Mouse (Mus musculus) intestine, postnatal 0 days (tissue): ENCODE results near the gene Fscn2. TPM values are rescaled to one million over a fixed set of nuclear protein-coding genes. Genes with fewer than 3 reads are reported as not detected.

Experiments used
- ATAC-seq: fragments of 200-750 bp; cut with Nextera tagmentation; 2 replicates; pipeline ENCODE4 v1.8.0; 2017; ENCODE audit warnings: mild to moderate bottlenecking, moderate TSS enrichment, moderate library complexity
- H3K27ac ChIP-seq: fragments of 300-500 bp; sonication (generic); 2 replicates; pipeline ENCODE4 v1.5.1; 2014; ENCODE audit warnings: mild to moderate bottlenecking, low read depth, low read length, moderate library complexity
- H3K27me3 ChIP-seq: fragments of 300-500 bp; sonication (generic); replicated peaks from 2 replicates; pipeline ENCODE4 v1.6.1; 2014; ENCODE audit warnings: low read length, mixed read lengths; ENCODE audit not compliant: control insufficient read depth, insufficient read depth
- H3K36me3 ChIP-seq: fragments of 300-500 bp; sonication (generic); 2 replicates; pipeline ENCODE4 v1.6.1; 2014; ENCODE audit warnings: mild to moderate bottlenecking, moderate library complexity; ENCODE audit not compliant: control insufficient read depth, insufficient read depth
- H3K4me1 ChIP-seq: fragments of 300-500 bp; sonication (generic); replicated peaks from 2 replicates; pipeline ENCODE4 v1.6.1; 2014; ENCODE audit warnings: antibody characterized with exemption, low read length, mixed read lengths; ENCODE audit not compliant: control insufficient read depth, insufficient read depth
- H3K4me2 ChIP-seq: fragments of 300-500 bp; sonication (generic); replicated peaks from 2 replicates; pipeline ENCODE4 v1.6.1; 2014; ENCODE audit warnings: low read depth, mild to moderate bottlenecking, moderate library complexity
- H3K4me3 ChIP-seq: fragments of 300-500 bp; sonication (generic); 2 replicates; pipeline ENCODE4 v1.5.1; 2014; ENCODE audit warnings: low read depth, low read length
- H3K9ac ChIP-seq: fragments of 300-500 bp; sonication (generic); 2 replicates; pipeline ENCODE4 v1.6.1; 2014; ENCODE audit warnings: mild to moderate bottlenecking, low read depth, low read length
- H3K9me3 ChIP-seq: fragments of 300-500 bp; sonication (generic); 2 replicates; pipeline ENCODE4 v1.6.1; 2016; ENCODE audit warnings: mixed run types; ENCODE audit not compliant: control insufficient read depth
- CTCF ChIP-seq: sonication (generic); IDR thresholded peaks from 2 replicates; pipeline ENCODE4 v1.5.1; 2016; ENCODE audit warnings: low read depth, mild to moderate bottlenecking, control low read depth, antibody characterized with exemption, moderate library complexity
- WGBS: fragments of 180-500 bp; shearing (Covaris S2); extraction: QIAGEN DNeasy Blood & Tissue Kit; methylation state at CpG from one replicate; pipeline ENCODE4 v1.1.7; 2014; 5-methylcytosine and 5-hydroxymethylcytosine counted together
- polyA plus RNA-seq: library from polyadenylated mRNA; unstranded; fragments of >200 nt; fragmentation: Nextera tagmentation; extraction: Ambion mirVana; gene quantifications from 2 replicates; pipeline ENCODE4 v1.2.1, GENCODE M21; 2015

Gene Fscn2
- polyA plus RNA-seq, 1 experiment from 2014 or later, result 0.16 TPM

GRCm38 (mm10) chr11:120352571-120353290, 8.6 kb upstream of the Fscn2 start:
- Histone ChIP-seq H3K27ac (peak overlapping the region; percentile 69), H3K4me1 (no peaks in the 10 kb centered on the region; the same call in 1 of the 2 replicates), H3K4me3 (no peak overlapping the region), H3K4me2 (no peak overlapping the region), H3K9ac (no peak overlapping the region; the same call in 1 of the 2 replicates), H3K9me3 (no peaks in the 10 kb centered on the region), H3K27me3 (no peaks in the 10 kb centered on the region), H3K36me3 (no peaks in the 10 kb centered on the region)
- no peak for ATAC-seq
- TF ChIP-seq CTCF, result no peak
- 57% methylated on average over 13 of the region's 13 CpGs for WGBS

GRCm38 (mm10) chr11:120353500-120354303, 7.6 kb upstream of the Fscn2 start:
- Histone ChIP-seq H3K27me3 (no peaks in the 10 kb centered on the region), H3K27ac (peak overlapping the region; percentile 74), H3K4me3 (no peak overlapping the region), H3K4me1 (no peaks in the 10 kb centered on the region; the same call in 1 of the 2 replicates), H3K36me3 (no peaks in the 10 kb centered on the region), H3K4me2 (peak overlapping the region; percentile 55), H3K9ac (no peak overlapping the region), H3K9me3 (no peaks in the 10 kb centered on the region)
- WGBS, result 16% methylated on average over 26 of the region's 26 CpGs
- ATAC-seq, result peak; percentile 75
- TF ChIP-seq CTCF, result peak; percentile 96

GRCm38 (mm10) chr11:120354304-120355276, 6.7 kb upstream of the Fscn2 start:
- Histone ChIP-seq H3K27me3 (no peaks in the 10 kb centered on the region), H3K4me1 (no peaks in the 10 kb centered on the region; the same call in 1 of the 2 replicates), H3K9me3 (no peaks in the 10 kb centered on the region), H3K4me2 (peak overlapping the region; percentile 55), H3K27ac (peak overlapping the region; percentile 74; the same call in 1 of the 2 replicates), H3K4me3 (no peak overlapping the region), H3K36me3 (no peaks in the 10 kb centered on the region), H3K9ac (no peak overlapping the region)
- no peak for ATAC-seq
- TF ChIP-seq CTCF, result no peak
- WGBS, result 80% methylated on average over 17 of the region's 17 CpGs

- Histone ChIP-seq H3K4me1 (no peaks in the 10 kb centered on the region; the same call in 1 of the 2 replicates), H3K27me3 (no peaks in the 10 kb centered on the region), H3K27ac (no peak overlapping the region), H3K4me3 (no peak overlapping the region), H3K36me3 (no peaks in the 10 kb centered on the region), H3K4me2 (no peak overlapping the region), H3K9me3 (no peaks in the 10 kb centered on the region), H3K9ac (no peak overlapping the region)
- ATAC-seq, result no peak
- no peak for TF ChIP-seq CTCF
- WGBS, result 32% methylated on average over 5 of the region's 5 CpGs
Measured at GRCm38 (mm10) chr11:120355277-120356039, 5.9 kb upstream of the Fscn2 start.

- no peaks in the 10 kb centered on the region for H3K27me3 ChIP-seq
- H3K36me3 ChIP-seq, result no peaks in the 10 kb centered on the region
- H3K27ac ChIP-seq, result no peak overlapping the region
- ATAC-seq, result no peak
- H3K4me2 ChIP-seq, result no peak overlapping the region
- no peak overlapping the region for H3K4me3 ChIP-seq
- H3K4me1 ChIP-seq, result no peaks in the 10 kb centered on the region; the same call in 1 of the 2 replicates
- no peak overlapping the region for H3K9ac ChIP-seq
- H3K9me3 ChIP-seq, result no peaks in the 10 kb centered on the region
- peak; percentile 50 for TF ChIP-seq CTCF
- WGBS, result 83% methylated on average over 15 of the region's 15 CpGs
Measured at GRCm38 (mm10) chr11:120356319-120356840, 5.0 kb upstream of the Fscn2 start.
